ENCODE assay signal across 8 mouse cellular contexts in genomic region chr9:100446059-100446686, GRCm38 (mm10). TPM values are rescaled to one million over a fixed set of nuclear protein-coding genes. Genes with fewer than 3 reads are reported as not detected.
DNase-seq lines count a peak whose midpoint lies in the region; ATAC-seq and TF ChIP-seq lines count a peak whose summit lies in the region.

No protein-coding gene starts in this region.

- peak; percentile 74; the same call in 1 of the 2 replicates for TF ChIP-seq CTCF in thymus, adult 2 months (IDR thresholded peaks at IDR 0.05; ENCODE audit: borderline replicate concordance, control insufficient read depth, extremely low read depth, insufficient read depth, low read length, poor library complexity)
- TF ChIP-seq CTCF in cortical plate, adult 2 months (IDR thresholded peaks at IDR 0.05; ENCODE audit: extremely low read depth, insufficient read depth, low read length): peak; percentile 92

- 4% methylated on average over 32 of the region's 32 CpGs for WGBS in thymus, adult 2 months

- DNase-seq in thymus, adult 2 months: peak; percentile 75
- DNase-seq in thymus, adult 18-20 months: no peak
- peak; percentile 38 to 43 for DNase-seq in gastrocnemius, adult 8-10 months (ENCODE audit: low spot score in 2 of 2)
- peak; percentile 84 for DNase-seq in induced T-regulatory cell, adult 2 months (ENCODE audit: low read depth)
- DNase-seq in left cerebral cortex, postnatal 25 days (ENCODE audit: low spot score in 2 of 2): peak; percentile 77 to 80
- DNase-seq in right cerebral cortex, postnatal 4 days: peak; percentile 92

- peak; percentile 98 for ATAC-seq in megakaryocyte-erythroid progenitor cell, adult 5-6 weeks (replicated peaks; ENCODE audit: low FRiP score, low TSS enrichment, poor library complexity, severe bottlenecking)

- no peaks in the 10 kb centered on the region for H3K27me3 ChIP-seq in thymus, adult 2 months (ENCODE audit: control insufficient read depth, insufficient read depth, low read length)

- H3K27ac ChIP-seq in thymus, adult 2 months (ENCODE audit: control insufficient read depth, insufficient read depth, low read length): no peak overlapping the region
- no peak overlapping the region for H3K27ac ChIP-seq in cortical plate, adult 2 months (ENCODE audit: insufficient read depth, low read length)

- peak overlapping the region; percentile 36 for H3K4me3 ChIP-seq in thymus, adult 2 months (ENCODE audit: control insufficient read depth, insufficient read depth, low read length)
- H3K4me3 ChIP-seq in cortical plate, adult 2 months (ENCODE audit: insufficient read depth, low read length): peak overlapping the region; percentile 38

- peaks cover 13% of the 10 kb centered on the region for H3K4me1 ChIP-seq in thymus, adult 2 months (replicated peaks; ENCODE audit: control insufficient read depth, insufficient read depth, low read length)
- no peaks in the 10 kb centered on the region for H3K4me1 ChIP-seq in cortical plate, adult 2 months (ENCODE audit: control insufficient read depth, insufficient read depth, low read length)

- intact Hi-C loops in left cerebral cortex, postnatal 25 days (cut with DNase I): loop anchor here (1.0 to 10.0 kb wide), 3 partner anchors 600 to 716 kb away; no protein-coding TSS in a partner anchor

- no peaks in the 10 kb centered on the region for H3K36me3 ChIP-seq in thymus, adult 2 months (ENCODE audit: control insufficient read depth, insufficient read depth, low read length)

- TF ChIP-seq POLR2A in thymus, adult 2 months (IDR thresholded peaks at IDR 0.05; ENCODE audit: control insufficient read depth, extremely low read depth, insufficient read depth, low read length, poor library complexity): no peak
- TF ChIP-seq POLR2A in cortical plate, adult 2 months (IDR thresholded peaks at IDR 0.05; ENCODE audit: extremely low read depth, insufficient read depth, low read length): no peak

RNA-seq across cellular contexts. Expression of gene Il20rb, which starts 40.4 kb away (rescaled TPM):
- 8.0 and 8.3 TPM in 2 replicates for polyA plus RNA-seq in thymus, adult 2 months (2012; rRNA removed)
- 1.2 and 2.3 TPM in 2 replicates for polyA plus RNA-seq in cortical plate, adult 2 months (2012; rRNA removed)
- 1 to 10 TPM in 2 of 4 experiments, under 1 TPM in 2; 0.82 to 2.8 (median 1.4) TPM for total RNA-seq in gastrocnemius, adult 8-10 months (2022)
- total RNA-seq in left cerebral cortex, postnatal 25 days (2021): under 1 TPM; 0.18 to 0.28 TPM
- 1.9 and 2.1 TPM in 2 replicates for total RNA-seq in megakaryocyte-erythroid progenitor cell, adult 5-6 weeks (2014; fragmentation: Nextera tagmentation)
- total RNA-seq in megakaryocyte-erythroid progenitor cell, adult 5-6 weeks (2017): 0.65 and 2.0 TPM in 2 replicates

Comparison
In these comparisons a context has a peak if more than half of its experiments do, and no peak if none do; other contexts are left out.
1. DNase-seq: peak in thymus, adult 2 months (single experiment), gastrocnemius, adult 8-10 months (2 of 2), induced T-regulatory cell, adult 2 months (single experiment), left cerebral cortex, postnatal 25 days (2 of 2) and right cerebral cortex, postnatal 4 days (single experiment); none in thymus, adult 18-20 months (0 of 2).